Mouse (Mus musculus) mouse embryonic stem cell (cell line): ENCODE results near the gene Akt2.

Experiments used
- in situ Hi-C, 2 experiments: fragments of 300-500 bp; cut with MboI; formaldehyde crosslinking; loops; 1 replicate in 1 of 2; 3 replicates in 1 of 2; pipeline ENCODE4 v1.14.3; 2019 to 2020; ENCODE audit warnings: low sequenced_read_pairs in 2 of 2, low pct_unique_long_range_greater_than_20kb in 1 of 2, mixed read lengths in 1 of 2; ENCODE audit not compliant: unreplicated experiment in 1 of 2

Gene Akt2

GRCm38 (mm10) chr7:27580380-27581174, 10.8 kb upstream of the Akt2 start:
- in situ Hi-C loops, result no loop called here

GRCm38 (mm10) chr7:27586861-27587260, 4.5 kb upstream of the Akt2 start:
- in situ Hi-C loops, result no loop called here

- in situ Hi-C loops, result no loop called here
These were observed 3.6 kb upstream of the Akt2 start for GRCm38 (mm10) chr7:27587741-27588140.

GRCm38 (mm10) chr7:27590088-27590487, 1.3 kb upstream of the Akt2 start:
- in situ Hi-C loops, result no loop called here

GRCm38 (mm10) chr7:27590566-27591213, 662 bp upstream of the Akt2 start:
- in situ Hi-C loops, result no loop called here

- in situ Hi-C loops, result no loop called here
These were observed 1.0 kb downstream of the Akt2 start for GRCm38 (mm10) chr7:27592217-27592929.

GRCm38 (mm10) chr7:27592934-27593645, 1.7 kb downstream of the Akt2 start:
- in situ Hi-C loops, result no loop called here

- in situ Hi-C loops, result no loop called here
These were observed 5.5 kb downstream of the Akt2 start for GRCm38 (mm10) chr7:27596586-27597503.

- in situ Hi-C loops, result no loop called here
These were observed 6.7 kb downstream of the Akt2 start for GRCm38 (mm10) chr7:27598053-27598452.

GRCm38 (mm10) chr7:27601628-27602027, 10.3 kb downstream of the Akt2 start:
- in situ Hi-C loops, result no loop called here

GRCm38 (mm10) chr7:27602161-27602560, 10.8 kb downstream of the Akt2 start:
- in situ Hi-C loops, result no loop called here

- in situ Hi-C loops, result no loop called here
These were observed 11.5 kb downstream of the Akt2 start for GRCm38 (mm10) chr7:27602835-27603234.

GRCm38 (mm10) chr7:27604661-27605348, 13.5 kb downstream of the Akt2 start:
- in situ Hi-C loops, result no loop called here

- in situ Hi-C loops, result no loop called here
These were observed 14.3 kb downstream of the Akt2 start for GRCm38 (mm10) chr7:27605499-27606285.

- in situ Hi-C loops, result no loop called here
These were observed 15.3 kb downstream of the Akt2 start for GRCm38 (mm10) chr7:27606481-27607254.

- in situ Hi-C loops, result no loop called here
These were observed 16.2 kb downstream of the Akt2 start for GRCm38 (mm10) chr7:27607580-27607979.
